Mouse (Mus musculus) Muller cell, postnatal 12 days (primary cell): ENCODE data around the gene Nxn.

Experiments used
- DNase-seq: peaks from one replicate; pipeline ENCODE4 v3.0.0-alpha.2; 2015; ENCODE audit errors: inconsistent ontology term

Gene Nxn

GRCm38 (mm10) chr11:76300862-76301261, 98.1 kb downstream of the Nxn start:
- DNase-seq: no peak

- DNase-seq: no peak
Observed at GRCm38 (mm10) chr11:76298457-76299000, 100.4 kb downstream of the Nxn start.

- DNase-seq: no peak
Observed at GRCm38 (mm10) chr11:76297252-76297651, 101.7 kb downstream of the Nxn start.

- DNase-seq: no peak
Observed at GRCm38 (mm10) chr11:76294836-76295235, 104.1 kb downstream of the Nxn start.

GRCm38 (mm10) chr11:76294078-76294477, 104.9 kb downstream of the Nxn start:
- no peak for DNase-seq

GRCm38 (mm10) chr11:76292831-76293230, 106.1 kb downstream of the Nxn start:
- no peak for DNase-seq

GRCm38 (mm10) chr11:76292398-76292797, 106.5 kb downstream of the Nxn start:
- no peak for DNase-seq

- no peak for DNase-seq
Observed at GRCm38 (mm10) chr11:76291960-76292359, 107.0 kb downstream of the Nxn start.

- peak; percentile 96 for DNase-seq
Observed at GRCm38 (mm10) chr11:76290367-76290766, 108.6 kb downstream of the Nxn start.

- DNase-seq: no peak
Observed at GRCm38 (mm10) chr11:76288645-76289044, 110.3 kb downstream of the Nxn start.

GRCm38 (mm10) chr11:76287301-76287700, 111.6 kb downstream of the Nxn start:
- no peak for DNase-seq

- DNase-seq: peak; percentile 80
Observed at GRCm38 (mm10) chr11:76286534-76287126, 112.3 kb downstream of the Nxn start.

- DNase-seq: peak; percentile 91
Observed at GRCm38 (mm10) chr11:76285431-76286075, 113.4 kb downstream of the Nxn start.

- DNase-seq: no peak
Observed at GRCm38 (mm10) chr11:76283841-76284240, 115.1 kb downstream of the Nxn start.

GRCm38 (mm10) chr11:76279971-76280370, 119.0 kb downstream of the Nxn start:
- no peak for DNase-seq

GRCm38 (mm10) chr11:76278960-76279852, 119.7 kb downstream of the Nxn start:
- no peak for DNase-seq

- no peak for DNase-seq
Observed at GRCm38 (mm10) chr11:76272440-76272839, 126.5 kb downstream of the Nxn start.

GRCm38 (mm10) chr11:76268521-76269065, 130.3 kb downstream of the Nxn start:
- DNase-seq: no peak

- DNase-seq: peak; percentile 78
Observed at GRCm38 (mm10) chr11:76268001-76268459, 130.9 kb downstream of the Nxn start.

- DNase-seq: no peak
Observed at GRCm38 (mm10) chr11:76267550-76267949, 131.4 kb downstream of the Nxn start.

- no peak for DNase-seq
Observed at GRCm38 (mm10) chr11:76262611-76263351, 136.2 kb downstream of the Nxn start.
